Mouse (Mus musculus): ENCODE data around the gene Nsl1.

The Nsl1 gene

GRCm38 (mm10) chr1:191054870-191055532 is 7.8 kb upstream of the Nsl1 start:
- no peak for DNase-seq (ENCODE audit: low read depth, low spot score)

DNA sequence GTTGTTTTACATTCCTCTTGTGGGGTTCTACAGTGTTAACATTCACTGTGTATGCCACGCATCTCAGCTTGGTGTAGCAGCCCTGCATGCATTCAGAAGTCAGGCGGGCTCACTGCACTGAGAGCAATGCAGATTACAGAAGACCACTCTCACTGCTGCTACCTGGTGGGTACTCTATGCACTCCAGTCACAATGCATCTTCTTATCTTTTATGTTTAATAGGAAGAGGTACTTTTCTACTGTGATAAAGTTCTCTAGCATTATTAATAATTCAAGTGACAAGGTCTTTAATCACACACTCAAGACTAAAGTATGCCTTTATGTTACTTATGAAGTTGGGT is 7.3 kb upstream of the Nsl1 start:
- DNase-seq (ENCODE audit: low read depth, low spot score) = no peak

GRCm38 (mm10) chr1:191057461-191057860 is 5.4 kb upstream of the Nsl1 start:
- no peak for DNase-seq (ENCODE audit: low read depth, low spot score)

- DNase-seq (ENCODE audit: low read depth, low spot score) = no peak
Observed at GRCm38 (mm10) chr1:191062241-191062780, 501 bp upstream of the Nsl1 start.

DNA sequence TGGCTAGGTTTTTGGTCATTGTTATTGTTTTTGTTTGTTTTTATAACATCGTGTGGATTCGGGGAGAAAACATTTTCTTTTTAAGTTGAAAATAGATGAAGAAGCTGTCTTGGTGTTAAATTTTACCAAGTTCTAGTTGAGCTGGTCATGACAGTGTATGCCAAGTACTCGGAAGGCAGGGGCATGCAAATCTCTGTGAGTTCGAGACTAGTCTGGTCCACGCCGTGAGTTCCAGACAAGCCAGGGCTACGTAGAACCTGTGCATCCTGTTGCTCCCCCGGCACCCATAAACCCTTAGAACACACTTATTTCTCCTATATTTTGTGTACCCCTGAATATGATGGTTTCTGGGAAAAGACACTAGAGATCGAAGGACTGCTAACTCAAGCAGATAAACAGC is 888 bp downstream of the Nsl1 start:
- no peak for DNase-seq (ENCODE audit: low read depth, low spot score)

DNA sequence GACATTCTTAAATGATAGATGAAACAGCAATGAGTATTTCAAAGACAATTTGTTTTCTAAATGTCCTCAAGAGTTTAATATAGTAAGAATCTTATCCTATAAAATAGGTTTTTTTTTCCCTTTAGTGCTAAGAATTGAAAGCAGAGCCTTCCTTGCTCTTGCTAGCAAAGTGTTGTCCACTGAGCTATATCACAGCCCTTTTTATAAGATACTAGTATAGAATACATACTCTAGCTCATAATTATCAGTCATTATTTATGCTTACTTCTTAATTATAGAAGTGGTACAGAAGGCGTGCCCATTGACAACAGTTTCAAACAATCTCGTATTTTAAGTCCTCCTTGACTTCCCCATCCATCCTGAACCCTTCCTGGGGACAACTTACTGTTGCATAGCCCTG is 1.7 kb downstream of the Nsl1 start:
- no peak for DNase-seq (ENCODE audit: low read depth, low spot score)

- no peak for DNase-seq (ENCODE audit: low read depth, low spot score)
Observed at GRCm38 (mm10) chr1:191065188-191065587, 2.4 kb downstream of the Nsl1 start.

GRCm38 (mm10) chr1:191068377-191068776 is 5.6 kb downstream of the Nsl1 start:
- no peak for DNase-seq (ENCODE audit: low read depth, low spot score)

DNA sequence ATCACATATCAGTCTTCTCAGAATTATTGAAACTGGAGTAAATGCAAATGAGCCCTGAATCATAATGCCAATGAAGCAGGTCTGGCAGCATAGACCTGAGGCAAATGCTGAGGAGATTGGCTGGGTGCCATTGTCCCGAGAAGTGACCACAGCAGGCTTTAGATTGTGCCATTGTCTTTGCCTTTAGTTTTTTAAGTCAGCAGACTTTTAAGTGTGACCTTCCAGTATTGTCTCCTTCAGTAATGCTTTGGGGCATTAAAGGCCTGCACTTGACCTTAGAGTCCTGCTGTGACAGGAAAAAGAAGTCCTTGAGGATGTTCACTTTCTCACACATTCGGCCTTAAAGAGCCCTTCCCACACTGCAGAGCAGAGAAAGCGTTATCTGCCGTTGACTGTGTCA is 7.4 kb downstream of the Nsl1 start:
- DNase-seq (ENCODE audit: low read depth, low spot score) = no peak

DNA sequence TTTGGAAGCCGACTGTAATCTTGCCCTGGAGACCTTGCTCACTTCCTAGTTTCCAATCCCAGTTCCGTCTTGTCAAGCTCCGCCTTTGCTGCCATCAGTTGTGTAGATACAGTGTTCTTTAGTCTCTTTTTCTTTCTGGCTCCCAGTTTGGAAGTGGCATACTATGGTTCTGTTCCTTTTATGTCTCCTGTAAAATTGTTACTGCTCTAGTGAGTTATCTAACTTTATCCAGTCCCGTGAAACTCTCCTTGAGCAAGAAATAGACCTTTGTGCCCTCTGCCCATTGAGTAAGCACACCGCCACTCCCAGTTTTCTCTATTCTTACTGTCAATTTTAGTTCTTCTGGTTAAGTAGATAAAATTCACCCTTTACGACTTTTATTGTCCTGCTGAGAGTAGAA is 8.8 kb downstream of the Nsl1 start:
- no peak for DNase-seq (ENCODE audit: low read depth, low spot score)

- DNase-seq (ENCODE audit: low read depth, low spot score) = no peak
Observed at GRCm38 (mm10) chr1:191072329-191072913, 9.6 kb downstream of the Nsl1 start.

- no peak for DNase-seq (ENCODE audit: low read depth, low spot score)
Observed at GRCm38 (mm10) chr1:191073001-191073400, 10.2 kb downstream of the Nsl1 start.

DNA sequence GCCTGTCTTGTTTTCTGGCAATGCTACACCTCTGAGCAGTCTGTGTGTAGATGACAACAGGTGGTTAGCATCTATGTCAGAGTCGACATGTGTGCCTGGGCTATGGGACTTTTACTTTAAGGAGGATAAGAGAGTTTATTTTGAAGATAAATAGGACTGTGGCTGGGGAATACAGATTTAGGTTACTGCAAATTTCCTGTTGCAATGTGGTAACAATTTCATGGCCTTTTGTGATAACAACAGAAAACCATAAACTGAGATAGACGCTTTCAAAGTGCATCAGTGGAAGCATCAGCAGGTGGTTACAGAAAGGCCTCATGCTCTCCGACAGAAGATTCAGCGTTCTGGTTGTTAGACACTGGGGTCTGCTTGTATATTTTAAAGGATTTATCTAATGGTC is 10.7 kb downstream of the Nsl1 start:
- DNase-seq (ENCODE audit: low read depth, low spot score) = no peak

DNA sequence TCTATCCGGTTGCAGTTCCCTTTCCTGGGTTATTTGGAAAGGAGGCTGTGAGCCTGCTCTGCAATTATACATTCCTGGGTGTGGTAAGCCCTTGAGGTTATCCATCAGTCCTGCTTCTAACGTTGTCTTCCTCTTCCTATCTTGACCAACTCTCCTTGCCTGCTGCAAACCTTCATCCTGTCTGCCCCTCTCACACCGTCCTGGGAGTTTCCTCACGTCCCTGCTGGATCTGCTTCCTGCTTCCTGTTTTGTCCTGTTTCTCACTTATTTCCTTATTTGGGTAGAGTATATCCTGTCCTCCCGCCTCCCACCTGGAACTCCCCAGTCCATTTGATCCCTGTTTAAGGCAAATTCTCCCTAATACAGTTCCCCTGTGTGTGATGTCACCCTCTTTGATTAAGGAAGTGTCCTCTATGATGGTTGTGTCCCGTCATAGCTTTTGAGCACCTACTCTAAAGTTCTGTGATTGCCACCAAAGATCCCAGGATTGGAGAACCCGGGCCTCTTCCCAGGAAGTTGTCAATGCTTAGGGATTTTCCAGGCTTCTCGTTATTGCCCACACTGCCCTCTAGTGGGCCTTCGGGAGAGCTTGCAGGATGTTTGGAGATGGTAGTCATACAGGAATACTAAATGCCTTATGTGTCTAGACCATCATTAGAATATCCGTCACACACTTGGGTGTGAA is 12.5 kb downstream of the Nsl1 start:
- DNase-seq (ENCODE audit: low read depth, low spot score) = no peak

DNA sequence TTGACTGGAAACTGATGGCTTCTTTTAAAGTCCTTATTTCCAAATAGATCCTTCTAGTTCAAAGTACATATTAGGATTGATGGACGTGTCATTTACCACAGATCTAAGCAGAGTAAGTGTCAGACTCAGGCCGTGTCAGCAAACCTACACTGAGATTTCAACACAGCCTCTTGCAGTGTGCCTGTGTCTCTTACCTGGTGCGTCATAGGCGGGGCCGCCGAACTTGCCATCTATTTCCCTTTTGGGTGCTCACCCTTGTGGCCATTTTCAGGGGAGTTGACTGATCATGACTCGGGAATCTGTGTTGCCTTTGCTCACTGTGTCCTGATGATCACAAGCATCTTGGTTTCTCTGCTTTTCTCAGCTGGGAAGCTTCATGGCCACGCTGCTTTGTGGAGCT is 20.4 kb downstream of the Nsl1 start:
- no peak for DNase-seq (ENCODE audit: low read depth, low spot score)

DNA sequence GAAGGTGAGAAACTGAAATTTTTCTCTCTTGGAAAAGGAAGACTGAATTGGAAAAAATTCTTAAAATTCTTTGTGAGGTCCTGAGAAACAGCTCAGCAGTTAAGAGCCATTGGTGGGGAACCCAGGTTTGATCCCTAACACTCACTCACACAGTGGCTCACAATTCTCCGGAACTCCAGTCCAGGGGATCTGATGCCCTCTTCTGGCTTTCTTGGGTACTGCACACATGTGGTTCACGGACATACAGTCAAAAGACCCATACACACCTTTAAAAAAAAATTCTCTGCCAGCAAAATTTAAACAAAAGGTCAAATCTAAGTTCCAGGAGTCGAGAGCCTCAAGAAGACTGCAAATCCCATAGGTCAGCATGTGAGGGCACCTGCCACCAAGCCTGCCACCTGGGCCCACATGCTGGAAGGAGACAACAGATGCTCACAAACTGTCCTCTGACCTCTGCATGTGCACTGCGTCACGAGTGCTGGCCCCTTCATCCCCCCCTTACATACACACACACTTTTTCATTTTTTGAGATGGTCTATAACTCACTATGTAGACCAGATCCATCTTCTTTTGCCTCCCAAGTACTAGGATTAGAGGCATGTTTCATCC is 22.2 kb downstream of the Nsl1 start:
- no peak for DNase-seq (ENCODE audit: low read depth, low spot score)

GRCm38 (mm10) chr1:191085597-191085996 is 22.8 kb downstream of the Nsl1 start:
- DNase-seq (ENCODE audit: low read depth, low spot score) = no peak

GRCm38 (mm10) chr1:191086304-191086878 is 23.6 kb downstream of the Nsl1 start:
- DNase-seq (ENCODE audit: low read depth, low spot score) = no peak

GRCm38 (mm10) chr1:191086960-191087359 is 24.1 kb downstream of the Nsl1 start:
- DNase-seq (ENCODE audit: low read depth, low spot score) = no peak

- no peak for DNase-seq (ENCODE audit: low read depth, low spot score)
Observed at GRCm38 (mm10) chr1:191087955-191088354, 25.1 kb downstream of the Nsl1 start.

GRCm38 (mm10) chr1:191089355-191089754 is 26.5 kb downstream of the Nsl1 start:
- no peak for DNase-seq (ENCODE audit: low read depth, low spot score)

DNA sequence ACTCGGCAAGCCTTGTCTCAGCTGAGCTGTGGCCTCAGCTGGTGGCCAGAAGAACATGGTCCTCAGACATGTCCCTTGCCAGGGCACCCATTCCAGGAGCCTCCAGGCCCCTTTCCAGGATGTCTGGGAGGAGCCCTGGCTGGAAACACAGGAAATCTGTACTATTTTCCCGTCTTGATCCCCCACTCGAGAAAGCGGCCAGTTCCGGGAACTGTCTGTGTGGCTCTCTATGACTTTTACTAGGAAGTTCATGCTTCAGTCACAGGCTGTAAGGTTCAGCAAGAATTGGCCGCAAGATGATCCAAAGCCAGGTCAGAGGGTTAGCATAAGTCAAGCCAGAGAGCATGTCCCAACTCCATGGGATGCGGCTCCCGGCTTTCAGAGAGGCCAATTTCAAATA is 29.2 kb downstream of the Nsl1 start:
- DNase-seq (ENCODE audit: low read depth, low spot score) = no peak
